Mouse (Mus musculus) hindbrain, embryonic 12.5 days (tissue): ENCODE measurements around the gene Calm4. TPM values are rescaled to one million over a fixed set of nuclear protein-coding genes. Genes with fewer than 3 reads are reported as not detected.
"Not testable (repeated sequence)": the region's sequence is repeated elsewhere in the genome, so short reads cannot be mapped to it uniquely, and the experiment has no call there.

Experiments used
- ATAC-seq: fragments of 200-750 bp; cut with Nextera tagmentation; 2 replicates; pipeline ENCODE4 v1.8.0; 2017; ENCODE audit warnings: moderate TSS enrichment; ENCODE audit not compliant: low FRiP score
- H3K27ac ChIP-seq: fragments of 300-500 bp; sonication (generic); 2 replicates; pipeline ENCODE4 v1.5.1; 2016; ENCODE audit warnings: mild to moderate bottlenecking
- H3K27me3 ChIP-seq: fragments of 300-500 bp; sonication (generic); 2 replicates; pipeline ENCODE4 v1.6.1; 2016; ENCODE audit warnings: mild to moderate bottlenecking
- H3K36me3 ChIP-seq: fragments of 300-500 bp; sonication (generic); 2 replicates; pipeline ENCODE4 v1.6.1; 2016; ENCODE audit warnings: mild to moderate bottlenecking
- H3K4me1 ChIP-seq: fragments of 300-500 bp; sonication (generic); 2 replicates; pipeline ENCODE4 v1.6.1; 2016
- H3K4me2 ChIP-seq: fragments of 300-500 bp; sonication (generic); replicated peaks from 2 replicates; pipeline ENCODE4 v1.6.1; 2016; ENCODE audit warnings: mild to moderate bottlenecking
- H3K4me3 ChIP-seq: fragments of 300-500 bp; sonication (generic); 2 replicates; pipeline ENCODE4 v1.5.1; 2016; ENCODE audit warnings: mild to moderate bottlenecking
- H3K9ac ChIP-seq: fragments of 300-500 bp; sonication (generic); 2 replicates; pipeline ENCODE4 v1.6.1; 2016; ENCODE audit warnings: mild to moderate bottlenecking, moderate library complexity
- H3K9me3 ChIP-seq: fragments of 300-500 bp; sonication (generic); replicated peaks from 2 replicates; pipeline ENCODE4 v1.6.1; 2016; ENCODE audit warnings: mild to moderate bottlenecking
- WGBS: fragments of 180-500 bp; shearing (Covaris S2); methylation state at CpG from one replicate; pipeline ENCODE4 v1.1.7; 2016; 5-methylcytosine and 5-hydroxymethylcytosine counted together
- polyA plus RNA-seq: library from polyadenylated mRNA; unstranded; fragments of >200 nt; fragmentation: Nextera tagmentation; extraction: Ambion mirVana; gene quantifications from 2 replicates; pipeline ENCODE4 v1.2.1, GENCODE M21; 2016

The Calm4 gene
- polyA plus RNA-seq, 1 experiment from 2014 or later = not detected

DNA sequence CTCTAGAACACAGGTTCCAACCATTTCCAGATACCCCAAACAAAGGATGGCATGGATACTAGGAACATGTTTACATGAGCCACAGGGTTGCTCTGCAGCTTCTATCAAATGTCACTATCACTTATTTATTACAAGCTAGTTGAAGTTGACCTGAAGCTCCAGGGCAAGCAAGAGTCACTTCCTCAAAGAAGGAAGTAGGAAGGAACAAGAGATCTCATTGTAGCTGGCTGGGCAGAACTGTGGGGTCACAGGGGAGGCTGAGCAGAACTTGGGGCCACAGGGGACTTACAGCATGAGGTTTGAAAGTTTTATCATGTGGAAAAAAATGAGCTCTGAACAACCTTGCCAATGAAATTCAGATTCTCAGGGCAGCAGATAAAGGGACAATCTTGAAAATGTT lies 11.8 kb upstream of the Calm4 start:
- Histone ChIP-seq H3K9me3 (no peaks in the 10 kb centered on the region), H3K4me3 (no peak overlapping the region), H3K4me2 (no peak overlapping the region), H3K9ac (no peak overlapping the region), H3K4me1 (no peaks in the 10 kb centered on the region), H3K27ac (no peak overlapping the region), H3K27me3 (no peaks in the 10 kb centered on the region), H3K36me3 (no peaks in the 10 kb centered on the region)
- no peak for ATAC-seq

DNA sequence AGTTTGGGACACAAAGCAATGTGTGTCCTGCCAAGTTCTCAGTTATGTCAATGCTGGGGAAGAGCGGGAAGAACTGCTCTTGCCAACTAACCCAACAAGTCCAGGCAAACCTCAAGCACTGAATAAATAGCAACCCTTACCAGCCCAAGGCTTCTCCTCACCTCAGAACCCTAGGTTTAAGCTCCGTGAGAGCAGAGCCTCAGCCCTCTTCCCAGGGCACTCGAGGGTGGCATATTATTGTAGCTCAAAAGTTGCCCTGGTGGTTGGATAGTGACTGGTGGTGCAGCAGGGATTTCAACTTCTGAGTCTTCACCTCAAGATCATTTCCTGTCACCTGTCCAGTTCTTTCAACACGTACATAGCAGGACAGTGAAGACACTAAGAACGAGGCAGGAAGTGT lies 6.0 kb upstream of the Calm4 start:
- WGBS = 81% methylated on average over 5 of the region's 5 CpGs
- no peaks in the 10 kb centered on the region for H3K36me3 ChIP-seq
- H3K27me3 ChIP-seq = no peaks in the 10 kb centered on the region
- H3K4me1 ChIP-seq = no peaks in the 10 kb centered on the region
- no peak overlapping the region for H3K4me2 ChIP-seq
- H3K9ac ChIP-seq = no peak overlapping the region
- no peak overlapping the region for H3K4me3 ChIP-seq
- H3K27ac ChIP-seq = no peak overlapping the region
- no peak for ATAC-seq
- H3K9me3 ChIP-seq = no peaks in the 10 kb centered on the region

DNA sequence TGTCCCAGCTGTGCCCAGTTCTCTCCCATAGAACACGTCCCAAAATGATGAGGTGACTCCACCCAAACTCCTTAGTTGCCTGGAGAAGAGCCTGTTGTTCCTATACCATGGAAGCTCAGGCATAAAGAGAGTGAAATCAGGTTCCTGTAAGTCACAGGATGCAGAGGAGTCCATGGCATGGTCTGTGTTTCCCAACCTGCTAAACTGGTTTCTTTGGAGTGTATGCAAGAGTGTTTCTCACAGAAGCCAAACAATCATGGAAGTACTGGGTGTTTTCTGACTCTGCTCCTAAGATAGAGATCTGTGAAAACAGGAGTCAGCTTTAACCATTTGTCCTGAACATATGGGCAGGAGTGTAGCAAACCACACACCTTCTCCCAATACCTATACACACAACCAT lies 5.6 kb upstream of the Calm4 start:
- no peak overlapping the region for H3K4me2 ChIP-seq
- H3K9ac ChIP-seq = no peak overlapping the region
- ATAC-seq = no peak
- H3K4me3 ChIP-seq = no peak overlapping the region
- no peaks in the 10 kb centered on the region for H3K27me3 ChIP-seq
- H3K36me3 ChIP-seq = no peaks in the 10 kb centered on the region
- H3K9me3 ChIP-seq = no peaks in the 10 kb centered on the region
- no peaks in the 10 kb centered on the region for H3K4me1 ChIP-seq
- 68% methylated on average over 1 of the region's 1 CpGs for WGBS
- no peak overlapping the region for H3K27ac ChIP-seq

DNA sequence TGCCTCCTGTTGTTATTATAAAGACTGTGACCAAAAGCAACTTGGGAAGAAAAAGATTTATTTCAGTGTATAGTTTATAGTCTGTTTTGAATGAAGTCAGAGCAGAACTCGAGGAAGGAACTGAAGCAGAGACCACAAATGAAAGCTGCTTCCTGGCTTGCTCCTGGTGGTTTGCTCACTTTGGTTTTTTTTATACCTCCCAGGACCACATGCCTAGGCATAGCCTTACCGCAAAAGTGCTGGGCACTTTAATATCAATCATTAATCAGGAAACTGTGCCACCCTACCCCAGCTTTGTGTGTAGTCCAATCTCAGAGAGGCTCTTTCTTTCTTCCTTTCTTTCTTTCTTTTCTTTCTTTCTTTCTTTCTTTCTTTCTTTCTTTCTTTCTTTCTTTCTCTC lies 5.1 kb upstream of the Calm4 start:
- H3K4me2 ChIP-seq = no peak overlapping the region
- no peaks in the 10 kb centered on the region for H3K4me1 ChIP-seq
- H3K36me3 ChIP-seq = no peaks in the 10 kb centered on the region
- H3K27me3 ChIP-seq = no peaks in the 10 kb centered on the region
- no peak overlapping the region for H3K4me3 ChIP-seq
- H3K27ac ChIP-seq = no peak overlapping the region
- WGBS = 74% methylated on average over 2 of the region's 2 CpGs
- ATAC-seq = no peak
- H3K9me3 ChIP-seq = no peaks in the 10 kb centered on the region
- H3K9ac ChIP-seq = no peak overlapping the region

DNA sequence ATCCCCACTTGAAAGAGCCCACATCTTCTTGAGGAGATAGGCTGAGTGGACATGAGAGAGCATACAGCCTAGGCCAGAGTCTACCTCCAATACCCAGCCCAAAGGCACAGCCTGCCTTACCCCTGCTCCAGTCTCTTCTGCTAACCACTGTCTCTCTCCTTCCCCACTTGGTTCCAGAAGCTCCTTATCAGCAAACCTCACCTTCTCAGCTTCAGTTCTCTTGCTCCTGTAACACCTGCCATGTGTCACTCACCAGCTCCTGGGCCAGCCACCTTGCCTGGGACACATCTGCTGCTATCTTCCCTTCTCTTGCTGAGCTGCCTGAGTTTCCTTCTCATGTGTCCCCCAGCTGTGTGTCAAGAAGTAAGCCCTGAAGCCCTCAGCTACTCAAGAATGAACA lies 3.9 kb upstream of the Calm4 start:
- not testable (repeated sequence) for H3K27me3 ChIP-seq, H3K27ac ChIP-seq, H3K36me3 ChIP-seq, H3K9me3 ChIP-seq, H3K9ac ChIP-seq, H3K4me3 ChIP-seq, H3K4me2 ChIP-seq, H3K4me1 ChIP-seq, ATAC-seq

DNA sequence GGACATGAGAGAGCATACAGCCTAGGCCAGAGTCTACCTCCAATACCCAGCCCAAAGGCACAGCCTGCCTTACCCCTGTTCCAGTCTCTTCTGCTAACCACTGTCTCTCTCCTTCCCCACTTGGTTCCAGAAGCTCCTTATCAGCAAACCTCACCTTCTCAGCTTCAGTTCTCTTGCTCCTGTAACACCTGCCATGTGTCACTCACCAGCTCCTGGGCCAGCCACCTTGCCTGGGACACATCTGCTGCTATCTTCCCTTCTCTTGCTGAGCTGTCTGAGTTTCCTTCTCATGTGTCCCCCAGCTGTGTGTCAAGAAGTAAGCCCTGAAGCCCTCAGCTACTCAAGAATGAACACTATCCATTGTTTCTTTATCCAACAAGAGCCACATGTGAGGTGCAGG lies 3.1 kb downstream of the Calm4 start:
- not testable (repeated sequence) for H3K4me3 ChIP-seq, ATAC-seq, H3K36me3 ChIP-seq, H3K9me3 ChIP-seq, H3K9ac ChIP-seq, H3K4me1 ChIP-seq, H3K4me2 ChIP-seq, H3K27ac ChIP-seq, H3K27me3 ChIP-seq

DNA sequence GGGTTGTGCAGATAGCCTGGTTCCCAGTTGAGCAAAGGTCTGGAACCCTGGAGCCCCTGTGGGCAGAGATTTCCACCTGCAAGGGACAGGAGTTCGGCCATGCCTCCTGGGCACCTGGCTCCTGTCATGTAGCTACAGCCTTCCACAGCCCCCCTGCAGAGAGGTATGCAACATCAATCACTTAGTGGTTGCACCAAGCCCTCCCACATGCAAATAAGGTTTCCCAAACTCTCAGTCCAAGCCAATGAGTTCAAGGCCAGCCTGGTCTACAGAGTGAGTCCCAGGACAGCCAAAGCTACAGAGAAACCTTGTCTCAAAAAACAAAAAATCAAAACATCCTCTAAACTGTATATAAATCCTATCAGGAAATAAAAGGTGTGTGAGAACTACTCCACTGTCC lies 12.8 kb downstream of the Calm4 start:
- no peak overlapping the region for H3K4me2 ChIP-seq
- H3K4me1 ChIP-seq = no peaks in the 10 kb centered on the region
- no peak for ATAC-seq
- H3K27me3 ChIP-seq = no peaks in the 10 kb centered on the region
- 56% methylated on average over 1 of the region's 1 CpGs for WGBS
- H3K9ac ChIP-seq = no peak overlapping the region
- H3K4me3 ChIP-seq = no peak overlapping the region
- no peak overlapping the region for H3K27ac ChIP-seq
- H3K9me3 ChIP-seq = no peaks in the 10 kb centered on the region
- H3K36me3 ChIP-seq = no peaks in the 10 kb centered on the region

DNA sequence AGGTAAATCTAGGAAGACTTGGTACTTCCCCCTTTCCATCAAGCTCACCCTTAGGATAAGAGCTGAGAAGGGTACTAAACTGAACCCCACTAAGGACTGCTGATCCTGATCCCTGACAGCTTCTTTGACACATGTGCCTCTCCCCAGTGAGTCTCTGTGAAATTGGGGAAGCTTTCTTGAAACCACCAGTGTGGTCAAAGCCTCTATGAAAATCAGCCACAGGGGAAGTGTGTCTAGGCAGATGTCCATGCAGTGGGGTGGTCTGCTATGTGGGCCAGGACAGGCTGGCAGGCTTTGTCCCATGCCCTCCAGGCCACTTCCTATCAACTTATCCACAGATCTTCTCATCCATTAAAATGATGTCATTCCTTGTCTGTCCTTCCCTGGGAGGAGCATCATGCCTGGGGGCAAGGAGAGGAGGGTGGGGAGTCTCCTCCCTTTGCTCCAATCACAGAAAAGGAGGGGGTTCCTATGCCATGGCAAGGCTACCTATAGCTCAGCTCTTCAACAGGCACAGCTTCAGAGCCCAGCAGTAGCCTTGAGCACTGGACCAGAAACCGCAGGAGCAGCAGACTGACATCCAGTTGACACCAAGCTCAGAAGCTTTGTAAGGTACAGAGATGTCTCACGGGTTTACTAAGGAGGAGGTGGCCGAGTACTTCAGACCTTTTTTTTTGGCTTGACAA lies 16.2 kb downstream of the Calm4 start, which contains the start of gene Calm5:
Calm5 (plus strand) TSS at position 526 of the 686 bp plus-strand sequence.
- not testable (repeated sequence) for H3K4me3 ChIP-seq, H3K4me1 ChIP-seq, H3K9me3 ChIP-seq, H3K27ac ChIP-seq, H3K4me2 ChIP-seq, H3K27me3 ChIP-seq, ATAC-seq, H3K9ac ChIP-seq, H3K36me3 ChIP-seq
- 92% methylated on average over 3 of the region's 3 CpGs for WGBS

DNA sequence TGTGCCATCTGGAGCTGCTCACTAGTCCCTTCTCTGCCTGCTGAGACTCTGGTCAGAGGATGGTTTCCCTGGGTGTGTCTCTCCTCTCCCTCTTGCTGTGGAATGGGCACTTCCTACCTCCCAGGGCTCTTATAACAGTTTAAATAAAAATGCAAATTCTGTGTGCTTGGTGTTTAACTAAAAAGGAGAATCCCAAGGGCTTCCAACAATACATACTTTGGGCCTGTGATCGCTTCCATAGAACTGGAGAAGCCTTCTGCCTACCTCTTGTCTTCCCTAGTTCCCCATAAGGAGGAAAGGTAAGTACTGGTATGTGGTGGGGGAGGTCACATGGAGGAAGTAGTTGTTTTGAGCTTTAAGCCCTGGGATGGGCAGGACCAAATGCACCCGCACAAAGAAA lies 17.3 kb downstream of the Calm4 start:
- H3K36me3 ChIP-seq = no peaks in the 10 kb centered on the region
- H3K27ac ChIP-seq = no peak overlapping the region
- no peak for ATAC-seq
- H3K4me2 ChIP-seq = no peak overlapping the region
- no peaks in the 10 kb centered on the region for H3K4me1 ChIP-seq
- no peak overlapping the region for H3K9ac ChIP-seq
- no peaks in the 10 kb centered on the region for H3K27me3 ChIP-seq
- 91% methylated on average over 2 of the region's 2 CpGs for WGBS
- H3K4me3 ChIP-seq = no peak overlapping the region
- no peaks in the 10 kb centered on the region for H3K9me3 ChIP-seq

DNA sequence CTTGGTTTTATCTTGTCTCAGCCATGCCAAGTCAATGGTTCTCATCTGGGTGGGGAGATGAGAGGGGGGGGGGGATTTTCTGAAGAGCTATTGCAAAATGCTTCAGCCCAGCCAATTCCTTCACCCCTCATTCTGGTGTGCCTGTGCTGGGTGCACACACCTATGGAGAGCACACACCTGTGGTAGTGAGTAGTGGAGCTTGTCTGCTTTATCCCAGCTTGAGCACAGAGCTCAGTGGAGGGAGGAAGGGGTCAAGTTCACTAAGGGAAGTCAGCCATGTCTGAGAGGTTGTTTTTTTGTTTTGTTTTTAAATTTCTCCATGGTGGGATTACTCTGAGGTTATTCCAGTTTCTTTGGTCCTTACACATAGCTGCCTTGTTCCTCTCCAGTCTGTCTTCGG lies 18.7 kb downstream of the Calm4 start:
- Histone ChIP-seq H3K9me3 (no peaks in the 10 kb centered on the region), H3K27me3 (no peaks in the 10 kb centered on the region), H3K36me3 (no peaks in the 10 kb centered on the region), H3K4me1 (no peaks in the 10 kb centered on the region), H3K4me2 (no peak overlapping the region), H3K4me3 (no peak overlapping the region), H3K27ac (no peak overlapping the region), H3K9ac (no peak overlapping the region)
- WGBS = 83% methylated on average over 1 of the region's 1 CpGs
- no peak for ATAC-seq

DNA sequence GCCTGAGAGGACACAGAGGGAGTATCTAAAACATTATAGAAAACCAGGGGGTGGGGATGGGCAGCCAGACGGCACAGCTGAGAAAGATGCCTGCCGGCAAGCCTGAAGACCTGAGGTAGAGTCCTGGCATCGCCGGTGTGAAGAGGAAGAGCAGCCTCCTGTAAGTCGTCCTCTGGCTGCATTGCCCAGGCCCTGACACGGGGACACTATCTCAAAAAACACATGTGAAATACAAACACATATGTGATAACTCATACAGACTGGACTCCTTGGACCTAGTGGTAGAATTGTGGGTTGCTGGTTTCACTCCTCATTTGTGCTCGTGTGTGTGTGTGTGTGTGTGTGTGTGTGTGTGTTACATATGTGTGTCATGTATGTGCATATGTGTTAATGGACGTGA lies 23.7 kb downstream of the Calm4 start:
- H3K4me3 ChIP-seq = no peak overlapping the region
- ATAC-seq = no peak
- no peak overlapping the region for H3K27ac ChIP-seq
- no peaks in the 10 kb centered on the region for H3K27me3 ChIP-seq
- WGBS = 89% methylated on average over 8 of the region's 8 CpGs
- no peak overlapping the region for H3K9ac ChIP-seq
- H3K36me3 ChIP-seq = no peaks in the 10 kb centered on the region
- H3K4me2 ChIP-seq = no peak overlapping the region
- H3K9me3 ChIP-seq = no peaks in the 10 kb centered on the region
- H3K4me1 ChIP-seq = no peaks in the 10 kb centered on the region

DNA sequence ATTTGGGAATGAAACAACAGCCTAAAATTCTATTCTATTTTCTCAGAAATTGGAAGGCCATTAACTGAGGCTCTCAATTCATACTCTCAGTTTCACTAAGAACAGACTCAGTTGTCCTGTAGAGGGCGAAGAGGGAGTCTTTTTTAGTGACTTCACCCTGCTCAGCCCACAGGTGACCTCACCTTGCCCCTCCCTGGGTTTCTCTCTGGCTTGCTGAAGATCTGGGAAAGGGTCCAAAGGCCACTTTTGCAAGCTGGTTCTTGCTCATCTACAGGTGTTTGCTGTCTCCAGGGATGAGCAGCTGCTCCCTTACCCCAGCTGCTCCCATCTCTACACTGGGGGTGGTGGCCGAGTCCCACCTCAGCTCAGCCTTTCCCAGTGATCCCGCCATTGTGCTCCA lies 24.8 kb downstream of the Calm4 start:
- H3K4me3 ChIP-seq = no peak overlapping the region
- ATAC-seq = no peak
- no peak overlapping the region for H3K27ac ChIP-seq
- WGBS = 83% methylated on average over 3 of the region's 3 CpGs
- H3K9ac ChIP-seq = no peak overlapping the region
- no peaks in the 10 kb centered on the region for H3K4me1 ChIP-seq
- no peaks in the 10 kb centered on the region for H3K9me3 ChIP-seq
- H3K36me3 ChIP-seq = no peaks in the 10 kb centered on the region
- H3K4me2 ChIP-seq = no peak overlapping the region
- no peaks in the 10 kb centered on the region for H3K27me3 ChIP-seq

DNA sequence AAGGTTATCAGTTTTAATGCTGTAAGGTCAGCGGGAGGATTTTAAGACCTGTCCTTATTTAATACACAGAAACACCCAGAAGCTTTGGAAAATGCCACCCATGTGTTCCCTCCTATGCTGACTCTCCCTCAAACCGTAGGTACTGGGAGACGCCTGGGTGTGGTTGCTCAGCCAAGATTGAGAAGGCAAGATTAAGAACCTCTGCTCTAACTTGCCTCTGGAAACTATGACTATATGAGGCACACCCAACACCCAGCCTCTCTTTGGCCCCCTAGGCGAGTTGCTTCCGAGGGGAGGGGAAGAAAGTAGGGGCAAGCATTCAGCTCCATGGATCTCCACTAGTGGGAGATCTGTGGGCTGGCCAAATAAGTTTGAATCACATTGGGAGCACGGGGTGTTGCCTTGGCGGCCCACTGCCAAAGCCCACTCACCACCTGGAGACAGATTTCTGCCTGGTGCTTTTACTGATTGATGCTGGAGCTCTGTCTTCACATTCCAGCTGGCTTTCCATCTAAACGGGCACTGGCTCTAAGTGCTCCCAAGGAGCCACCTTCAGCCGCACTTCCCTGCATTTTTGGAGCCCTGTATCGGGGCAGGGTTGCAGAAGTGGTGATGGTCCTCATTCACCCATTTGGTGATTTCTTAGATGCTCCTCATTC lies 25.5 kb downstream of the Calm4 start:
- no peaks in the 10 kb centered on the region for H3K4me1 ChIP-seq
- ATAC-seq = no peak
- no peak overlapping the region for H3K27ac ChIP-seq
- H3K9me3 ChIP-seq = no peaks in the 10 kb centered on the region
- H3K27me3 ChIP-seq = no peaks in the 10 kb centered on the region
- no peak overlapping the region for H3K4me2 ChIP-seq
- WGBS = 89% methylated on average over 10 of the region's 10 CpGs
- no peak overlapping the region for H3K9ac ChIP-seq
- H3K4me3 ChIP-seq = no peak overlapping the region
- H3K36me3 ChIP-seq = no peaks in the 10 kb centered on the region
